Mouse (Mus musculus) forelimb bud, embryonic 11.5 days (tissue): ENCODE results near the gene Eml5.
A peak's percentile ranks its signal among the peaks of the same experiment; 100 is the strongest.

Source experiments
- DNase-seq: peaks from one replicate; pipeline ENCODE4 v3.0.0-alpha.2; 2012; ENCODE audit warnings: low read depth, low spot score

Eml5 gene

DNA sequence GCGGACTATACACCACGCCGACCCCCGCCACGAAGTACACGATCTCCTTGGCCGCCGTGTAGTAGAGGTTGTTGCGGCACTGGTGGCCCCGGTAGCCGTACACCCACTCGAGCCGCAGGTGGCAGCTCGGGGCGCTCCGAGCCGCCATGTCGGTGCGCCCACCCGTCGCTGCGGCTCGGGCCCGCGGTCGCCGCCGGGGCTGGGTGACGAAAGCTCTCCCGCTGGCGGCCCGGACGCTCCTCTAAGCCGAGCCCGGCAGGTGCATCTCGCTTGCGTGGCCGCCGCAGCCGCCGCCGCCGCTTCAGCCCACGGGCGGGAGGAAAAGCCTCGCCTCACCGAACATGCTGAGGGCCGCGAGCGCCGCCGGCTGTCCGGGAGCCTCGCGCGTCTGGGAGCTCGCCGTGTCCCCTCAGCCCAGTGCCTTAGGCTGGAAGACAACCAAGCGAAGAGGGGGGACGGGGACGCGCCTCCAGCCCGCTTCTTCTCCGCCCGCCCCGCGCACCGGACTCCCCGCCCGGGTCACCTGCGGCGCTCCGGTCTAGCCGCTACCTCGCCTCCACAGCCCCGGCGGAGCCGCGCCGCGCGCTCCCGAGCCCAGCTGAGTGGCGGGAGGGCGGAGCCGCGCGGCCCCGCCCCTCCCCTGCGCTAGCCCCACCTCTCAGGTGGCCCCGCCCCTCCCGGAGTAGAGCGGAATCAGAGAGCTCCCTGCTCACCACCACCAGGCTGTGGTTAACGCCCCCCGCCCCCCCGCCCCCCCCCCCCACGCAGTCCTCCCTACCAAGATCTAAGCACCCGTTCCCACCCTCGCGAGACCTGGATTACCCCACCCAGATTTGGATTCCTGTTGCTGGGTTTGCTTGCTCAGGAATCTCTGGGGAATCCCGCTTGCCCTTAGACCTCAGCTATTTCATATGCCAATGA is at the start of gene Eml5:
TSS of gene Eml5 (minus strand) at position 604 of the 921 bp plus-strand sequence.
- peak; percentile 68 for DNase-seq

DNA sequence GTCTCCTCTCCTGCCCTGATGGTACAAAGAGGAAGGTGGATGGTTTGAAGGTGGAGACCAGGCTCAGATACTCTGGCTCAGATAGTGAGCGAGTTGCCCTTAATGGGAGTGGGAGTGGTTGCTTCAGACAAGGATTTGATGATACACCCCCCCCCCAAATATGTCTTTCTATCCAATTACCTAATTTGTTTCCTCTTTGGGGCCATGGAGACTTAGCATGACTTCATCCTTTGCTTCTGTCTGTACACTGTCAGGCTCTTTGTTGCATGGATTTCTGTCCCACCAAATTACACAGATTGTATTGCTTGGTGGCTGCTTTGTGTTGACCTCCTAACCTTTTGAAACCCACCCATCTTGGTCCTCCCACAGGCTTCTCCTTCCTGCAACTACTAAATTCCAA is 31.6 kb upstream of the Eml5 start:
- no peak for DNase-seq

DNA sequence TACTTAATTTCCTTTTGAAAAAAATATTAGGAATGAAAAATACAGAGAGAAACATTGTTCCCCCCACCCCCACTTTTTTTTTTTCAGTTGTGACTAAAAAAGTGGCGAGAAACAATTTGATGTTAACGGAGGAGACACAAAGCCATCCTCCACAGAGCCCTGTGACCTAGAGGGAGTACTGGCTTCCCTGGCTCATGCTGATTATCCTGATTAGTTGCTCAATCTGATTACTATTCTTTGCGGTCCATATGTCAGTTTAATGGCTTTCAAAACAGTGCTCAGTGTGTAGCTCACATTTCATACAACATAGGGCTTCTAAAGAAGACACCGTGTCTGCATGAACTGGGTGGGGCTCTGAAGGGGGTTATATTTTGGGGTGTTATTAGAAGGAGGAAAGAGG is 31.2 kb upstream of the Eml5 start:
- no peak for DNase-seq

DNA sequence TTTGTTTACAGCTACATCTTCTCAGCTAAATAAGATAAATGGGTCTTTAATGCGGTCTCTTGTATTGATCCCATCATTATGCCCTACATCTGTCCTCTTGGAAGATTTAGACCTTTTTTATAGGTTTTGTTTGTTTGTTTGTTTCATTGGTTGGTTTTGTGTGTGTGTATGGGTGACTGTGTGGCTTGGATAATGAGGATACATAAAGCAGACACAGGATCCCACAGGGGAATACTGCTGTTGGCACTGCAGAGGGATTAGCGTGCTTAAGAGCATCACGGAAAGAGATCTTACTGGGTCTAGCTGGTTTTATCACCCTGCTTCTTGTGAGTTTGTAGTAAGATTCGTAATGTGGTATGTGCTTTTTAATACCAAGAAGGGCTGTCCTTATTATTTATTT is 29.9 kb upstream of the Eml5 start:
- DNase-seq = no peak

DNA sequence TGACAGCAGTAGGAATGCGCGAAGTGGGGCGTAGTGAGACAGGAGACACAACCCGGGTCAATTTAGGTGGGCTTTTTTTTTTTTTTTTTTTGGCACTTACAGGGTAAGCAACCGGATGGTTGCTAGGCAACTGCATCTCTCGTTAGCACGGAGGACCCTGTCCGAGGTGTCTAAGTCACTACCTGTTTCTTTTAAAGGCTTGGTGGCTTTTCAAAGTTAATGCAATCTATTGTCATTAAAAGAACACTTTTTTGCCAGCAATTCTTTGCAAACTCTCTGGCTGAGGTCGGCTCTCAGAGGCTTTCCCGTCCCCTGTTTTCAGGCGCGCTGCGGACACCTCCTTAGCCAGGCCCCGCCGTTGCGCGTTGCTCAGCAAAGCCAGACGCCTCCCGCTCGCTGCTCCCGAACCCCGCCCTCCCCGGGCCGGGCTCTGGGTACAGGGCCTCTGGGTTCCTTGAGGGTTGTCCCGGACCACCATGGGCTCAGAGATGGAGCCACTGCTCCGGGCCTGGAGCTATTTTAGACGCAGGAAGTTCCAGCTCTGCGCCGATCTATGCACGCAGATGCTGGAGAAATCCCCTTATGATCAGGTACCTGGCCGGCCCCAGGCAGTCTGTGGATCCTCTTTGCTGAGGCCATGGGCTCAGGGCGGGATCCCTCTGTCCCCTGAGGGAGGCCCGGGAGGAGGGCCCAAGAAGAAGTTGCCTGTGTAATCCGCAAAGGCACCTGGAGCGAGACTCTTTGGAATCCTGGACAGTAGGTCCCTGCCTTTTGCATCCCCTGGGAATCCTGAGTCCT is 19.1 kb upstream of the Eml5 start, which contains the start of gene Ttc8:
TSS of gene Ttc8 (plus strand) at position 381 of the 798 bp plus-strand sequence.
- peak; percentile 90 for DNase-seq

DNA sequence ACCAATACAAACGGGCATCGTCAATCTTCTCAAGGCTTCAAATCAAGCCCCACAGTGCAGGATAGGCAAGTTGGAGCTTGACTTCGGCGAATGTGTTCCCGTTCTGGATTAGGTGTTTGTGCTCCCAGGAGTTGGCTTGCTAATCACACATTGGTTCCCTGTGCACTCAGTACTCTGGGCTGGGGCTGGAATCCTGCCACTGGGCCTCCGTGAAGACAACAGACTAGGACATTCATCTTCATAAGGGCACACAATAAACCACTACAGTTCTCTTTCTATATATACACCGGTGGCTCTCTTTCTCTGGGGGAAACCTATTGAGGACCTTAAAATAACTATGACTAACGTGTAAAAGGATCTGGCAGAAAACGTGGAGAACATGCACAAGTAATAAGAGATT is 8.8 kb upstream of the Eml5 start:
- no peak for DNase-seq

DNA sequence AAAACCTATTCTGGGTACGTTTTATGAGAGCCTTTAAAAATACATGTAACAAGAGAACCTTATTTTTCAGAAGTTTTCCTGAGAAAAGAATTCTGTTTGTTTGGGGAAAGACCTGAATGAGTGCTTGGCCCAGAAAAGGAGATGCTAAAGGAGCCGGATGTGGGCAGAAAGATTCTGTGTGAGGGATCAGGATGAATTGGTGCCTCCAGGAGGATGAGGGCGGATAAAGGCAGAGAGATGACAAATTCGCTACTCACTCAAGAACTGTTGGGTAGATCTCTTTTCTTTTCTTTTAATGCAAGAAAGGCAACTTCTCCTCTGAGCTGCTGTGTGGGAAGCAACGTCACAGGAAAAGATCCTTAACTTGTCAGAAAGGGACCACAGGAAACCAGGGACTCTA is 4.2 kb upstream of the Eml5 start:
- no peak for DNase-seq

DNA sequence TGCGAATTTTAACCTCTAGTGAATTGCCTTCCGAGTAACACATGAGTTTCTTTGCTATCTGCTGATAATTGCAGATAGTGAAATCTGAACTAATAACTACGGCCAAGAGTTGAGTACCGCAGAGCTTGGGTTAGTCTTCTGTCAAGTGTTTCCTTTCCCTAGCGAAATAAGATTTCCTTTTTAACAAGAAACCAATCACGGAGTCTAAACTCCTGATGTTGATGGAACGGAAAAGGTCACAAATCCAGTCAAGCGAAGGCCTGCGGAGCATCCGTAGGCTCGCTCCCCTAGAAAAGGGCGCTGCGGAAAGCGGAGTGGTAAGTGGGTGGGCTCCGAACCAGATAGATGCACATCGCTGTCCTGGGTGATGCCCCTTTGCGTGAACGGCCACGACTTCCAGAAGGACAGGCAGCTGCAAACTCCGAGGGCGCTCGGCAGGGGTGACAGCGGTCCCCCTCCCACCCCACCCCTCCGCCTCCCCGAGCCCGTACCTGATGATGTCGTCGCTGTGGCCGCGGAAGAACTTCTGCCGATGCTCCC is 873 bp downstream of the Eml5 start:
- peak; percentile 16 for DNase-seq

DNA sequence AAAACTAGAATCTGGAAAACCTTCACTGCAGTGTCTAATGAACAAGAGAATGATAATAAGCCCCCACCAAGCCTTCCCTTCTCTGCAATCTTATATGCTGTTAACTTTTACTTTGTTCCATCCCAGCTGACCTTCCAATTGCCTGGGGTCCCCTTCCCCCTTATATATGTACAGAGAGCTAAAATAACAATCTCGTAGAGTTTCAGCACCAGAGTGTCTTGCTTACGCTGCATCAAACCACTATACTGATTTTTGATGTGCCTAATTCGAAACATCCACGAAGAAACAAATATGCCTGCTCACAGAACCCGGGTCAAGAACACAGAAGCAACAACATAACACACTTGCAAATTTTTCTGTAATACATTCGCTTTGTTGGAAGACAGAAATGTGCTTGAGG is 1.6 kb downstream of the Eml5 start:
- DNase-seq = no peak

DNA sequence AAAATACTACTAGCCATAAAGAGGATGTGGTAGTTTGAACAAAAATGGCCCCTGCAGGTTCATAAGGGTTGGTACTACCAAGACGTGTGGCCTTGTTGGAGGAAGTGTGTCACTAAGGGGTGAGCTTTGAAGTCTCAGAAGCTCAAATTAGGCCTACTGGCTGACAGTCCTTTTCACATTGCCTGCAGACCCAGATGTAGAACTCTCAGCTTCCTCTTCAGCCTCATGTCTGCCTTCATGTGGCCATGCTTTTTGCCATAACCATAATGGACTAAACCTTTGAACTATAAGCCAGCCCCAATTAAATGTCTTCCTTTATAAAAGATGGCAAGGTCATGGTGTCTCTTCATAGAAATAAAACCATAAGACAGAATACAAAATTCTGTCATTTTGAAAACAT is 4.5 kb downstream of the Eml5 start:
- no peak for DNase-seq

DNA sequence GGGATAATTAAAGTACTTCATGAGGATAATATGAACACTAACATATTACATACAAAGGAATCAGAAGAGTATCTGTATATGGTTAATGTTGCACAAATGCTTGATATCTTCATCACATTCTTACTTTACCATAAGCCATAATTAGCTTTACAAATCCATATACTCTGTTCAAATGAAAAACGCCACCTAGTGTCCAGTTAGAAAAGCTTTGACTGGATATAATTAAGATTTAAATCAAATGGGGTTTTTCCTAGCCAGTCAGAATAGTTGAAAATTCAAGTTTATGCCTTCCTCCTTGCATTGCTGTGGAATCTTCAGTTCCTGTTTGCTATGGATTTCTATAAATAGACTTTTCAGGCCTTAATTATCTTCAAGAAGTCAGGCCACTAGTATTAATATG is 16.8 kb downstream of the Eml5 start:
- no peak for DNase-seq

DNA sequence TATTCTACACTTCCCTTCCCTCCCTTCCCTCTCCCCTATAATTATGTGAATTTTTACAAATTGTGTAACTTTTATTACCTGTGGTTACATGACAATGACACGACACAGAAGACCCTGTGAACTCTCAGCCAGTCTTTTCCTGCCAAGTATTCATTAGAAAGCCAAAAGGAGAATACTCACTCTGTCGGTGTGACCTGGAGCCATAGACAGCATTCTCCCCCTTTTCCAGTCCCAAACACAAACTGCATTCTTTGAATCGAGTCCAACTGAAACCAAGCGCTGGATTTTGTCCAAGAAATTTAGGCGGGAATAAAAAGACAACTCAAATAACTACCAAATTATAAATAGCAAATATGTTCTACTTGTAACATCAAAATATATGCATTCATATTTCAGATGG is 19.5 kb downstream of the Eml5 start:
- no peak for DNase-seq

DNA sequence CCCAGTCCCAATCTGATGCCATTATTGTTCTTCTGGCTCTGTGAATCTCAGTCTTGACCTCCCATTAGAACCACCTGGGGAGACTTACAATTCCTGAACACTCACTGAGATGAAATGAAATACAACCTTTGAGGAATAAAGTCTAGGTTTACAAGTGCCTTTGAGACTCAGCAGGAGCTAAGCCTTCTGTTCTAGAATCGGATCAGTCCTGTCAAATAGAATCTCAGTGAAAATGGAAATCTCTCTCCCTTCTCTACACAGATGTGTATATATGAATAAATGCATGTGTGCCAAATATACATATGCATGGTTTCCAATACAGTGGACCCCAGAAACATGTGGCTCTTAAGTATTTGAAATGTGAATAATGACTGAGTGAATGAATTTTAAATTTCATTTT is 22.6 kb downstream of the Eml5 start:
- no peak for DNase-seq

DNA sequence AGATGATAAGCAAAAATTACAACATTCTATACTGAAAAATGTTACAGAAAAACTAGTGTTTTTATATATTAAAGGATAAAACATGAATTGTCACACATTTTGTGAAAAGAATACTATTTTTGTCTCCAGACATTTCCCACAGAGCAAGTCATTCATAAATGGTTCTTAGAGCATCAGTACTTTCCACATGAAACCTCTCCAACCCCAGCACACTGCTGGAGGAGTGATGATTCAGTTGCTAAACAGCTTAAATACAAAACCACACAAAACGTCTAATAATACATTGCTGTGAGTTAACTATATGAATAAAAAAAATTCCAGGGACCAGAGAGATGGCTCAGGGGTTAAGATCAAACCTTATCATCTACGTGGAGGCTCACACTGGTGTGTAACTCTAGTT is 26.1 kb downstream of the Eml5 start:
- no peak for DNase-seq

DNA sequence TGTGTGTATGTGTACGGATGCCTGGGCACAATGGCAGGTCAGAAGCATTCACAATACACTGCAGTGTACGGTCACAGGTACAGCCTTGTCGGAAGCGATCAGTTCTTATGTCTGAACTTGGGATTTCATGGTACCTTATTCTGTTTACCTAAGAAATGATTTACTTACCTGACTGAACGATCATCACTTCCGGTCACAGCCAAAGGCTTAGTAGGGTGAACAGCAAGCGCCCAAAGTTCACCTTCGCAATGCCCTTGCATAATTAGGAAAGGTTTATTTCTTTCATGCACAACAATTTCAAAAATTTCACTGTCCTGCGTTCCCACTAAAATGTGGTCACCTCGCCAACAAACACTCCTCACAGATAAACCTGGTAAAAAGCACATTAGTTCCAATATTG is 28.4 kb downstream of the Eml5 start:
- DNase-seq = no peak

DNA sequence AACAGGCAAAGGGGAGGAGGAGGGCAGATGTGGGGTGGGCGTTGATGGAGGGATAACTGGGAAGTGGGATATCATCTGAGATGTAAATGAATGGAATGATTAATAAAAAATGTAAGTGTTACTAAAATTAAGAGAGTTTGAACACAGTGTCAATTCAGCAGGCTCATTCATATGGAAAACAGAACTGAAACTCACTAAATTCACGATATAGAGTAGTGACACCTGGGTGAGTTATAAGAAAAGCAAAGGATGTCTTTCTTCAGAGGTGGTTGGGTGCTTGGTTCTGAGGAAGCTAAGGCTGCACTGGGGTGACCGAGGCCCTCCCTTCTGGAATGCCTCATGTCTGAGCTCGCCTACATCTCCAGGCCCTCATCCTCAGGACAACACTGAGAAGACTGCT is 37.8 kb downstream of the Eml5 start:
- DNase-seq = no peak

DNA sequence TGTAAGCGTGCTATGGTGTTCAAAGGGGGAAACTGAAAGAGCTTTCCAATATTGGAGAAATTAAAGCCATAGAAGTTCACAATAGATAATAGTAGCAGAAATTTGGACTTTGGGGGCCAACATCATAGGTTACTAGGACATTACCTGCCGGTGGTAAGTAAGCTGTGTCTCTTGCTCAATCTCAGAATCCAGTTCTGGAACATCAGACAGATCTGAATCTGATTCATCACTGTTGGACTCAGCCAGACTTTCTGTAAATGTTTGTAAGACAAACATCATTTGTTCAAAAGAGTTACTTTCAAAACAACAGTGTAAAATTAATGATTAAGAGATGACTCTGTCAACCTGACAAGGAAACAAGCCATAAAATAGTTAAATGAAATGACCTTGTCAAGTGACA is 41.0 kb downstream of the Eml5 start:
- no peak for DNase-seq

DNA sequence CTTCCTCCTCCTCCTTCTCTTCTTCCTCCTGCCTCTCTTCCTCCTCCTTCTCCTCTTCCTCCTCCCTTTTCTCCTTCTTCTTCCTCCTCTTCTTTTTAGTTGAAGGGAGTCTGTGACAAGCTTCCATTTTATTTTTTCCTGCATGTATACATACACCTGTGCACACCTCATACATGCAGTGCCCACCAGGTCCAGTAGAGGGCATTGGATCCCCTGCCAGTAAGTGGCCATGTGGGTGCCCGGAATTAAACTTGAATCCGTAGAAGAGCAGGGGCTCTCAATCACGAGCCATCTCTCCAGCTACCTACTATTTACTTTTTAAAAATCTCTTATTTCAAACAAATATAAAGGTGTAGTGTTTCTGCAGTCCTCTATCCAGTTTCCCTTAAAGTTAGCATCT is 50.5 kb downstream of the Eml5 start:
- DNase-seq = peak; percentile 41

DNA sequence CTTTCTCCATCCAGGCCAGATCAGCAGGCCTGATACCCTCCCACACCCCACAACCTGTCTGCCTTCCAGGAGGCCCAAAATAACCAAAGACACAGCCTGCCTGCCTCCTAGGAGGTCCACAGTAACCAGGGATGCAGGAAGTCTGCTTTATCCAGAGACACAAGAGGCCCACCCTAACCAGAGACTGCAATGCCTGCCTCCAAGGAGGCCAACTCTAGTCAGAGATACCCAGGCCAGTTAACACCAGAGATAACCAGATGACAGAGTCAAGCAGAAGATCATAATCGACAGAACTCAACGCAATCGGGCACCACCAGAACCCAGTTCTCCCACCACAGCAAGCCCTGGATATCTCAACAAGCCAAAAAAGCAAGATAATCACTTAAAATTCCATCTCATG is 56.5 kb downstream of the Eml5 start:
- no peak for DNase-seq

DNA sequence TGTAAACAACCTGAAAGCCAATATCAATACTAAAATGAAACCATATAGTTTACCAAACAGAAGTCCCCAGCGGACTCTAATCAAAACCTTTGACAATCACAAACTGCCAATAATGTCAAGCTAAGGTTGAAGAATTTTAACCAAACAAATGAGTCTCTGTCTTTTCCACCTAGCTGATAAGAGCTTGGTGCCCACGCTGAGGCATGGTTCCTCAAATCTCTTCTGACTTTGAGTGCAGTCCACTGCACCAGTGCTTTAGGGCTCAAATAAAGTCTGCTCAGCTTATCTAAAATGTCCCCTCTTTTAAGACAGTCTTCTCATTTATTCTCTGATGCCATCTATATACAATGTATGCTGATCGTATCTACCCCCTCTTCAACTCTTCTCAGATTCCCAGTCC is 61.1 kb downstream of the Eml5 start:
- DNase-seq = no peak

DNA sequence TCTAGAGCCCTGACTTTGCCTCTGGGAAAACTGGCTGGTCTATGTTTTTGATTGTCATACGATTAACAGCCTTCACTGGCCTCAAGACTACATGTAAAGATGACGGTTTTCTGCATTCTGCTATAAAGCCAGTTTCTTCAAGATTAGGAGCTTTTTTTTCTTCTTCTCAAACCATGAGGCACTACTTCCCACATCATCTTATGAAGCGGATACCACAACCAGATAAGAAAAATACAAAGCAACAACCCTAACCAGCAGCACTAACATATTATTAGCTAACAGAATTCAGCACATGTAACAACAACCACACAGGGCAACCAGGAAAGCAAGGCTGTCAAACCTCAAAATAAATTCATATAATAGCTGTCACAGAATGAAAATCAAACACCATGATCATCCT is 63.3 kb downstream of the Eml5 start:
- no peak for DNase-seq

DNA sequence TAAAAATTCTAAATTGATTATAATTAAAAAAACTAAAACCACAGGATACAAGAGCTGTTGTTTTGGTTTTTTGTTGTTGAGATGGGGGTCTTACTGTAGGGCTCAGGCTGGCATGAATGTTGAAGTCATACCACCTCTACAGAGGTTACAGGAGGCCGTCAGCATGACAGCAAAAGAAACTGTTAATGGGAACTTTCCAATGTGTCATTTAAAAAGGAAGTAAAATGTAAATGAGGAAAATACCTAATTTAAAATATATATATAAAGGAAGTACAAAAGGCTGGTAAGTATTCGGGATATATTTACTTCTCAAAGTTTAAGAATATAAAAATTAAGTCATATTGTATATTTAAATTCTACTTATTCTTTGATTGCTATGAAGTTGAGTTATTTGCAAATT is 65.8 kb downstream of the Eml5 start:
- no peak for DNase-seq

DNA sequence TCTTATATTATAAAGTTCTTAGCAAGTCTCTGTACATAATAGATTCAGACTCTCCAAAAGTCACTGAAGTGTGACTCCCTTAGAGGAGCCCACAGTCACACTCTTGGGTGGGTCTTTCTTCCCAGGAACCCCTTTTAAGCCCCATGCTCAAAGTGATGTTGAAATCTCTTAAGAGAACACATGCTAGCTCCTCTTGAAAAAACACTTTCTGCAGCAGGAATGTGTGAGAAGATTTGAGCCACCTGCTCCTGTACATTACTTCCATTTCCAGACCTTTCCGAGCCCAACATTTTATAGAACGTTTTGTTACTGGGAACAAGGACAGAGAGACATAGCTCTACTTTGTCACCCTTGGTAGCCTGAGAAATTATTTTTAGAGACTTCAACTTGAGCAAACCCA is 66.4 kb downstream of the Eml5 start:
- DNase-seq = no peak
